Mouse (Mus musculus) thymus, adult 18-20 months (tissue): ENCODE measurements around the gene Oxa1l.
A peak's percentile ranks its signal among the peaks of the same experiment; 100 is the strongest.
"Not testable (repeated sequence)": the region's sequence is repeated elsewhere in the genome, so short reads cannot be mapped to it uniquely, and the experiment has no call there.

Experiments
- DNase-seq, 2 experiments: peaks; one replicate each; pipeline ENCODE4 v3.0.0; 2022; ENCODE audit warnings: mixed read lengths in 2 of 2

Gene Oxa1l

DNA sequence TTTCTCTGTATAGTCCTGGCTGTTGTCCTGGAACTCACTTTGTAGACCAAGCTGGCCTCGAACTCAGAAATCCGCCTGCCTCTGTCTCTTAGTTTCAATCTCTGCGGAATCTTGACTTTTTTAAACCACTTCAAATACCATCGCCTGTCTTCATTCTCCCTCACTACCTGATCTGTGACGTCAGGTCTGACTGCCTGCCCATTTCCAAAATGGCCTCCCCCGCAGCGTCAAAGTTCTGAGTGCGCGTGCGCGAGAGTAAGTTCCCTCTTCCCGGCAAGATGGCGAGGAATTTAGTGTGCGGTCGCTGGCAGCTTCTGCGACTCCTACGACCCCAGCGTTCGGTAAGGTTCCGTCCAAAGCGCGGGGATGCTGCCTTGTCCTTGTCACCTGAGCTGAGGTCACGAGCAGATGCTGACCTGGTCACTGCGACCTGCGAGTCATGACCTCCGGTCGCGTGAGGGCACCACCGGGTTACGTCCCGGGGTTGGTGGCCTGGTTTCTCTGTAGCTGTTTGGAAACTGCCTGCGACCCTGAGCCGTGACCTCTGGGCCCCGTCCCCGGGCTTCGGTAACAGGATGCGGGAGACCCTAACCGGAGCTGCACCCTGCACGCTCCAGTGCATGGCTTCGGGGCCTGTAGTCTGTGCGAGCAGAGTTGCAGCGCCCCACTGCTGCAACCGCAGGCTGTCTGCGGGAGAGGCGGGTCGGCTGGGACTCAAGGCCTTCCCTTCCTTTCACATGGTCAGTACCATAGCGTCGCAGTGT, at the start of gene Oxa1l:
Gene Oxa1l, plus strand, starts transcription at position 258 of the 764 bp plus-strand sequence.
- peak; percentile 89 to 94 for DNase-seq

- DNase-seq = no peak
Observed at GRCm38 (mm10) chr14:54311763-54312162, 48.9 kb upstream of the Oxa1l start.

GRCm38 (mm10) chr14:54321556-54322376, 38.9 kb upstream of the Oxa1l start:
- no peak for DNase-seq

- no peak for DNase-seq
Observed at GRCm38 (mm10) chr14:54324486-54324885, 36.1 kb upstream of the Oxa1l start.

DNA sequence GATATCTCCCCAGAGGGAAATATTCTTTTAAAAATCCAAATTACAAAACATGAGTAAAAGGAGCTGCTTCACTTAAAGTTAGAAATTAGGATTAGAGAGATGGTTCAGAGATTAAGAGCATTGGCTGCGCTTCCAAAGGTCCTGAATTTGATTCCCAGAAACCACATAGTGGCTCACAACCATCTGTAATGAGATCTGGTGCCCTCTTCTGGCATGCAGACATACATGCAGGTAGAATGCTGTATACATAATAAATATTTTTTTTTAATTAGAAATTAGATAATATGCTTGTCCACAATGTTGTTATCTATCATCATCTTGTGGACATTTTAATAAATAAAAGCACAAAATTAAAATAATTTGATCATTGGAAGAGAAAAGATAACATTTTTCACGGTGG, 32.1 kb upstream of the Oxa1l start:
- no peak for DNase-seq

- DNase-seq = no peak
Observed at GRCm38 (mm10) chr14:54329201-54329600, 31.4 kb upstream of the Oxa1l start.

GRCm38 (mm10) chr14:54331178-54331577, 29.5 kb upstream of the Oxa1l start:
- no peak for DNase-seq

- no peak for DNase-seq
Observed at GRCm38 (mm10) chr14:54332176-54333074, 28.2 kb upstream of the Oxa1l start.

DNA sequence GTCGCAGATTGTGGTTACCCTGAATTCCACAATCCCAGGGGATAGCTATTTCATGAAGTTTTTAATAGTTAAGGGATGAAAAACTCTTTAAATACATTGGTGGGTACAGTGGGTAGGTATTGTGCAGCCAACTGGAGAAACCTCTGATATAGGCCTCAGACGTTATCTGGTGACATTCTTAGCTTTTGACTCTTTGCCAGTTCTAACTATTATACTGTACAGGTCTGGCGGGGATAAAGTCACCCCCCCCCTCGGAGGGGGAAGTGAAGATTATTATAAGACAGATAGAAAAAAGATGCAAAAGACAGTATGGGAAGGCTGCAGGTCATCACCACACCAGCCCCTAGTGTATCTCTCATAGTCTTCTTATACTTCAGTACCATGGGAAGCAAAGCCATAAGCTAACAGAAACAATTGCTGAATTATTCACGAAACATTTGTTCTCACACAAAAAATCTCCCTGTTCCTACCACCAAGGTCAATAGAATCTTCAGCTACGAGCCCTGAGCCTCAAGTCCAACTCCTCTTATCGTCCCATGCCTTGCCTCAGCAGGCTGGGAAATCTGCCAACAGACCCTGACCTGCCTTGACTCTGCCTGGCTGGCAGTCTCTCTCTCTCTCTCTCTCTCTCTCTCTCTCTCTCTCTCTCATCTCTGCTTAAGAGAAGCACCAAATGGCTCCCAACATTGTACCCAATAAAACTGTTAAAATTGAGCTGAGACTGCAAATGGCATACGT, 27.0 kb upstream of the Oxa1l start:
- no peak for DNase-seq

GRCm38 (mm10) chr14:54340836-54341235, 19.8 kb upstream of the Oxa1l start:
- no peak for DNase-seq

DNA sequence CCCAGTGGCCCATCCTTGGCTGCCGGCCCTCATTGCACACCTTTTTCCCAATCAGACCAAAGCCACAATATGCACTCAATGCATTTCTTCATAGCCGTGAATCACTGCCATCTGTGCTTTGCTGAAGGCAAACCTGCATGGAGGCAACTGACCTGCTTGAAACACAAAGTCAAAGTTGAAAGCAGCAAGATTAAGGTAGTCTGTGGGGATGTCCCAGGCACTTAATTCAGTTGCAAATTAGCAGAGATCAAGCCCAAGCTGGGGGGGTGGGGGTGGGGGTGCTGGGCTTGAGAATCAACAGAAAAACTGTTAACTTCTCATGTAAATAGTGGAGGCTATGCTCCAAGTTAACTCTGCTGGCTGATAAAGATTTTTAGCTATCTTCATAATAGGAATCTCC, 18.8 kb upstream of the Oxa1l start:
- DNase-seq = not testable (repeated sequence)

DNA sequence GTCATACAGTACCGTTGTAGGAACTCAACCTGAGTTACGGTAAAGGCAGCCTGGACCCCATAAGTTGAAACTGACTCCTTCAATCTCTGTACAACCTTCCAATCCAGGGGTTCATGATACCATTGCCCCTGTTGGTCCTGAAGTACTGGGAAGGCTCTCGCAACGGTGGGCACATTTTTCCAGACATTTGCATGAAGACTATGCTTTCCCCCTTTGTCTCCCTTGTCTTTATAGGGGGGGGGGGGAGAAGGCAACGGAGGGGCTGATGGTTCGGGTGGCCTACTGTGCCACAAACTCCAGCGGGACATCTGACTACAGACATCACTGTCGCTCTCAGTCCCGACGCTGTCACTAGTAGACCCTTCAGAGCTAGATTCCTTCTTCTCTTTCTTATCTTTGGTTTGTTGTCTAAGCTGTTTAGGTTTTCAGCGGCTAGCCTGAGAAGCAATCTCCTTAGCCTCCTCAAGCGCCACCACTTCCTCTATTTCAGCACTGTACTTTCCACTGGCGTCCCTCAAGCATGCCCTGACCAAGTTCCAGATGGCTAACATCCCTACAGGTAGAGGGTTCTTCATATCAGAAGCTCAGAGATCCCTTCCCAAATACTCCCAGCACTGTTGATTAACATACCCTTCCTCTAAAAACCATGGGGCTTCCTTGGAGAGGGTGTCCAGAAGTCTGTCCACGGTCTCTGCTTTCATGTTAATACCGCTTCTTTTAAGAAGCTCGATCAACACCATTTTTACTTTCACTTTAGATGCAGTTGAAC, 9.7 kb upstream of the Oxa1l start:
- not testable (repeated sequence) for DNase-seq

DNA sequence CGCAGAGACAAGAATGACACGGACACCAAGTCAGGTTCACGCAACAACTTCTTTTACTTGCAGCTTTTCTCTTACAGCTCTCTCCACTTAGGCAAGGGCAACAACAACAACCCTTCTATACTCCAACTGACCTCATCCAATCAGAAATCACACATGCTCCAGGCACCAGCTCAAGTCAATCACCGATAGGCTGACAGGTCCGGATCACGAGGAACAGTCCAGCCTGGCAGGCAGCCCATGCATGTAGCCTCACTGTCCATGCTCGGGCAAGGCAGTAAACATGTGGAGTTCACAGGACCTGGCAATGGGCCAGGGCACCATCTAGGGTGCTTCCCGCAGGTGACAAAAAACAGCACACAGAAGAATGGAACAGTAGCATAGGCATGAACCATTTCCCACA, 8.3 kb upstream of the Oxa1l start:
- no peak for DNase-seq

DNA sequence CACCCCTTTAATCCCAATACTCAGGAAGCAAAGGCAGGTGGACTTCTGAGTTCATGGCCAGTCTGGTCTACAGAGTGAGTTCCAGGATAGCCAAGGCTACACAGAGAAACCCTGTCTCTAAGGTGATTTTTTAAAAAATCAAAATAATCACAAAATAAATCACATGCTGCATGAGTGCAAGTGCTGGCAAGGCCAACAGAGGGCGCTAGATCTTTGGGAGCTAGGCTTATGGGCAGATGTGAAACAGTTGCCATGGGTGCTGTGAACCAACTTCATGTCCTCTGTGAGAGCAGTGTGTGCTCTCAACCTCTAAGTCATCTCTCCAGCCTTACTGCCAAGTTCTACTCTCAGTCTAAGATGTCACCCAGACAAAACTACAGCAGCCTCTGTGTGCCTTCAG, 6.2 kb upstream of the Oxa1l start:
- DNase-seq = no peak

DNA sequence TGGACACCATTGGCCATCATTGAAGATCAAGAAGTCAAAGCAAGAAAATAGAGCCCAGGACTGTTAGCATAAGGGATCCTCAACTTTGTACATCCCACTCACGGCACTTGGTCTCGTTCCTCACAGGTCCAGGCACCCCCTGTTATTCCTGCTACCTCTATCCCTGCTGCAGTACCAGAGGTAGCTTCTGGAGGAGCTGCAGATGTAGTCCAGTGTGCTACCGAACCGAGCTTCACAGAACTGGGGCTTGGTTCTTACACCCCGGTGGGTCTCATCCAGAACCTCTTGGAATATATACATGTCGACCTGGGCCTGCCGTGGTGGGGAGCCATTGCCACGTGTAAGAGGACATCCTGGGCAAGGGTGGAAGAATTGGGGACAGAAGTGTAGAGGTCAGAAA, 2.5 kb downstream of the Oxa1l start:
- DNase-seq = no peak

- DNase-seq = no peak
Observed at GRCm38 (mm10) chr14:54365026-54365645, 4.5 kb downstream of the Oxa1l start.

GRCm38 (mm10) chr14:54366581-54366980, 5.9 kb downstream of the Oxa1l start:
- no peak for DNase-seq

DNA sequence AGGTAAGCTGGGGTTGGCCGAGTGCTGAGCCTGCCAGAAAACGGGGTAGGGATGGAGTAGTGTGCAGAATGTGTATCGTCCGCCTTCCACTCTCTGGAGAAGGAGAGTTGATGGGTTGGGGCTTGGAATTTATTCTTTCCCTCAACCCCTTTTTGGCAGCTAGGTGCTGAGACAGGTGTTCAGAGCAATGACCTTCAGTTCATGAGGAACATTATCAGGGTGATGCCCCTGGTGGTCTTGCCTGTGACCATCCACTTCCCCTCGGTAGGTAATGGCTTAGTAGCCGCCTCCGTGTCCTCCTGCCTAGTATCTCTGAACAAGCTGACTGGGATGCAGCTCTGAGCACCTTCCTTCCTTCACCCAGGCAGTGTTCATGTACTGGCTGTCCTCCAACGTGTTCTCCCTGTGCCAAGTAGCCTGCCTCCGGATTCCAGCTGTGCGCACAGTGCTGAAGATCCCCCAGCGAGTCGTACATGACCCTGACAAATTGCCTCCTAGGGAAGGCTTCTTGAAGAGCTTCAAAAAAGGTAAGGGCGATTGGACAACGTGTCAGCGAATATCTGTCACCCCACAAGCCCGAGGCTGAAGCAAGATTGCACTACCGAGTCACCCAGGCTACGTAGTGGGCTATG, 6.9 kb downstream of the Oxa1l start:
- DNase-seq = no peak

DNA sequence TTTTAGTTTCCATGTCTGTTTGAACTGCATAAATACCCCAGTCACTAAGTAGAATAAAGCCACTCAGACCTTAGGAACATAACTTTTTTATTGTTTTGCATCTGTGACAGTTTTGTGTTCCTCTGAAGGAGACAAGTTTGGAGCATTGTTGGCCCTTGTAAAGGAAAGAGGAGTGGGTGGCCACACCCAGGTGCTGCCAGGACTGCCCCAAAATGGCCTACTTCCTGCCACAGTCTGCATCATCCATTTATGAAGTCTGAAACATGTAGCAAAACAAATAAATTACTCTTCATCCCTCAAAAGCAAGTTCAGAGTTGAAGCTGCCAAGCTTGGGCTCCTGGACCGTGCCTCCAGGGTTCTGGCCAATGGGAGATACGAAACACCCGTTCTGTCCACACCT, 8.7 kb downstream of the Oxa1l start:
- no peak for DNase-seq

- no peak for DNase-seq
Observed at GRCm38 (mm10) chr14:54370595-54370994, 10.0 kb downstream of the Oxa1l start.

DNA sequence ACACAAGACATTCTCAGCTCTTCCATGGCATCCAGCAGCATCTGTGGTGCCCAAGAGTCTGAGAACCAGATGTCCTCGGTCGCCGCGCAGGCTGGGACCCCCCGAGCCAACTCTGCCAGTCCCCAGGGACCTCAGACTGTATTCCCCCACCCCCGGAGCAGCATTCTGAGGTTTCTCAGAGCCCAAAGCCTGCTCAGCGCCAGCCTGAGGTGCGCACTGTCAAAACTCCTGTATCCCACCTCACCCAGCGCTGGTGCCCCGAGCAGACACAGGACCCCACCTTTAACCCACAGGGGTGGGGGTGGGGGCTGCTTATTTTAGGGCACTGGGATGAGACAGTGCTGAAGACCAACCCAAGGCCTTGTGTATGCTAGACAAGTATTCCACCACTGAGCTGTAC, 10.8 kb downstream of the Oxa1l start:
- no peak for DNase-seq
